Mouse (Mus musculus): ENCODE results near the gene Ldhal6b. TPM values are rescaled to one million over a fixed set of nuclear protein-coding genes. Genes with fewer than 3 reads are reported as not detected.

Gene Ldhal6b
- total RNA-seq, 2 experiments from 2014 or later: 0.81 to 1.3 TPM

DNA sequence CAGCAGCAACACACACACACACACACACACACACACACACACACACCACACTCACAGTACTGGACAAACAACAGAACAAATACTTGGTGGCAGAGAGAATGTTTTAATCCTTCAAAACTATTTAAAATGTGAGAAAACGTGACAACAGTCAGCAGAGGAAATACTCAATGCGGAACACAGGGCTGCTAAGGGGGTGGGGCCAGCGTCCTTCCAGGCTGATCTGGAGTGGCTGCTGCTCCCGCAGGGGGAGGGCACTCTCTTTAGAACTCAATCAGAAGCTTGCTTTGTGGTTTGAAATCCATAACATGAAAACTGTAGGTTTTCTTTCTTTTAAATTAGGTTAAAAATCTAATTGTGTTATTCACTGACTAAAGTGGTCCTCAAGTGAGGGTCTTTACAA, 3.3 kb upstream of the Ldhal6b start:
- Histone ChIP-seq H3K4me3 (no peak overlapping the region), H3K27ac (no peak overlapping the region)
- TF ChIP-seq CTCF (conservative IDR thresholded peaks at IDR 0.05): no peak
- DNase-seq (ENCODE audit: low spot score in 2 of 2): no peak

- H3K27ac ChIP-seq: no peak overlapping the region
- DNase-seq (ENCODE audit: low spot score in 2 of 2): no peak
- no peak overlapping the region for H3K4me3 ChIP-seq
- no peak for TF ChIP-seq CTCF (conservative IDR thresholded peaks at IDR 0.05)
Observed at GRCm38 (mm10) chr17:5419771-5420518, 1.4 kb upstream of the Ldhal6b start.

DNA sequence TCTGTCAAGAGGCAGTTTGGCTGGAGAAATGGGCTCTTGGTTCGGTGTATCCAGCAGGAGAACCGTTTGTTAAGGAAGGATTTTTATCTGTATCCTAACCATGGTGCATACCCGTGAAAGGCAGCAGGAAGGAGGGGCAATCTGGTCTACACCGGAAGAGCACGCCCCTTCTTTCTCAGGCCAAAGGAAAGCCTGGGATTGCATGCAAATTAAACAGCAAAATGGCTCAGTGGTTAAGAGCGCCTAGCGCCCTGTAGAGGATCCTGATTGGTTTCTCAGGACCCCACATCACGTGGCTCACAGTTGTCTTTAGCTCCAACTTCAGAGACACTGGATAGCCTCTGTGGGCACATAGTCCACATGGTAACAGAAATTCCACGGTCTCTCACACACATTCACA, 489 bp upstream of the Ldhal6b start:
- H3K27ac ChIP-seq: no peak overlapping the region
- no peak for DNase-seq (ENCODE audit: low spot score in 2 of 2)
- H3K4me3 ChIP-seq: no peak overlapping the region
- no peak for TF ChIP-seq CTCF (conservative IDR thresholded peaks at IDR 0.05)

- no peak for TF ChIP-seq CTCF (conservative IDR thresholded peaks at IDR 0.05)
Observed at GRCm38 (mm10) chr17:5416518-5416917, 2.0 kb downstream of the Ldhal6b start.

DNA sequence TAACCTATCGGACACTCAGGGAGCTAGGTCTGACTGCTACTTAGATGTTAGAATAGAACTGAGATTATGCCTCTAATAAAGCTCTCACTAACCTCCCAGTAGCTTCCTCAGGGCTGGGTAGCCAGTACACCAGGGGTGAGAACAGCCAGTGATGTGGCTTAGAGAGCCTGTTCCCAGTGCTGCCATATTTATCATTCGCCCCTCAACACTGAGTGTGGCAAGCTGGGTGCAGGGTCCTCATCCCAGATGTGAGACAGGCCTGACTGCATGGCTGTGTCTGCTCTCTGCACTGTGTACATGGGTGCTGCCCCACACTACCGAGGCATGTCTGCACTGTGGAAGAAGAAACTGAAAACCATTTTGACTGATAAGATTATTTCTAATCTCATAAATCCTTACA, 4.5 kb downstream of the Ldhal6b start:
- DNase-seq (ENCODE audit: low spot score in 2 of 2): no peak
- H3K27ac ChIP-seq: no peak overlapping the region
- H3K4me3 ChIP-seq: no peak overlapping the region
- no peak for TF ChIP-seq CTCF (conservative IDR thresholded peaks at IDR 0.05)

More at GRCm38 (mm10) chr17:5416518-5416917, 2.0 kb downstream of the Ldhal6b start:
- Histone ChIP-seq H3K27ac (no peak overlapping the region), H3K4me3 (no peak overlapping the region)
- no peak for DNase-seq (ENCODE audit: low spot score in 2 of 2)

DNA sequence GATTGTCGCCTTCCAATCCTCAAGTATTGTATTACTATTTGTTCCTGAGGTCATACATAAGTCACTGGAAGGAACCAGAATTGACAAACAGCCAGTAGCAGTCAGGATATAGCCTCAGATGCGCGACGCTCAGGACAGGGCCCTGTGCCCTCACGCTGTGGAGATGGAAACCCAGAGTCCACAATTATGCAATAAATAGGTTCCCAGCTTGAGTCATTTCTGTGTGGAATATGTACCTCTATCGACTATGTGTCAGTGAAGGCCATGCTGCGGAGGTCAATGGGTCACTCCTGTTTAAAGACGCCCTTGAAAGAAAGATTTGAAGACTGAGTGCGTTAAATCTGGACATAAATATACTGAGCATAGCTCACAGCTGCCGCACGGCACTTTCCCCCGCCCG, 5.2 kb downstream of the Ldhal6b start:
- Histone ChIP-seq H3K4me3 (no peak overlapping the region), H3K27ac (no peak overlapping the region)
- TF ChIP-seq CTCF (conservative IDR thresholded peaks at IDR 0.05): no peak
- DNase-seq (ENCODE audit: low spot score in 2 of 2): no peak

GRCm38 (mm10) chr17:5412740-5413139, 5.8 kb downstream of the Ldhal6b start:
- Histone ChIP-seq H3K4me3 (no peak overlapping the region), H3K27ac (no peak overlapping the region)
- no peak for DNase-seq (ENCODE audit: low spot score in 2 of 2)
- no peak for TF ChIP-seq CTCF (conservative IDR thresholded peaks at IDR 0.05)

GRCm38 (mm10) chr17:5412301-5412700, 6.3 kb downstream of the Ldhal6b start:
- H3K27ac ChIP-seq: no peak overlapping the region
- DNase-seq (ENCODE audit: low spot score in 2 of 2): no peak
- TF ChIP-seq CTCF (conservative IDR thresholded peaks at IDR 0.05): no peak
- H3K4me3 ChIP-seq: no peak overlapping the region

GRCm38 (mm10) chr17:5411205-5411604, 7.4 kb downstream of the Ldhal6b start:
- Histone ChIP-seq H3K4me3 (no peak overlapping the region), H3K27ac (no peak overlapping the region)
- TF ChIP-seq CTCF (conservative IDR thresholded peaks at IDR 0.05): no peak
- no peak for DNase-seq (ENCODE audit: low spot score in 2 of 2)

GRCm38 (mm10) chr17:5410336-5410735, 8.2 kb downstream of the Ldhal6b start:
- H3K27ac ChIP-seq: no peak overlapping the region
- no peak overlapping the region for H3K4me3 ChIP-seq
- no peak for TF ChIP-seq CTCF (conservative IDR thresholded peaks at IDR 0.05)
- DNase-seq (ENCODE audit: low spot score in 2 of 2): no peak

DNA sequence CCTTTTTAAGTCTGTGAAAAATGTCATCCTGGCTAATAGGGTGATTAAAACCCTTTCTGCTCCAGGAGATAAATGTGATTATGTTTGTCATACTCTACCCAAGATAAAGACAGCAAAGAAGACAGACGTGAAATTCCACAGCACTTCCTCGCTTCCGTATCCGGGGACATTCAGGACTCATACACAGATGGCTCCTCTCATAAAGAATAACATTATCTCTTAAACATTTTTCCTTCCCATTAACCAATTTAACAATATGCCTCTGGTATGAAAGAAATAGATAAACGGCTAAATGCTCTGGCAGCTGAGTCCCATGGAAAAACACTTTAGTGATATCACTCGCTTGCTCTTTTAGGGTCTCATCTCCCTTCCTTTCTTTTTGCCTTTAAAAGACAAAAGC, 11.5 kb downstream of the Ldhal6b start:
- no peak for DNase-seq (ENCODE audit: low spot score in 2 of 2)
- no peak overlapping the region for H3K4me3 ChIP-seq
- H3K27ac ChIP-seq: peak overlapping the region; percentile 12; the same call in 1 of the 2 replicates
- TF ChIP-seq CTCF (conservative IDR thresholded peaks at IDR 0.05): no peak

GRCm38 (mm10) chr17:5406566-5406965, 12.0 kb downstream of the Ldhal6b start:
- H3K27ac ChIP-seq: peak overlapping the region; percentile 12; the same call in 1 of the 2 replicates

GRCm38 (mm10) chr17:5403885-5404284, 14.7 kb downstream of the Ldhal6b start:
- TF ChIP-seq CTCF (conservative IDR thresholded peaks at IDR 0.05): no peak
- Histone ChIP-seq H3K4me3 (no peak overlapping the region), H3K27ac (no peak overlapping the region)
- no peak for DNase-seq (ENCODE audit: low spot score in 2 of 2)

More at GRCm38 (mm10) chr17:5406566-5406965, 12.0 kb downstream of the Ldhal6b start:
- no peak for DNase-seq (ENCODE audit: low spot score in 2 of 2)
- no peak for TF ChIP-seq CTCF (conservative IDR thresholded peaks at IDR 0.05)
- no peak overlapping the region for H3K4me3 ChIP-seq

GRCm38 (mm10) chr17:5402624-5403023, 15.9 kb downstream of the Ldhal6b start:
- TF ChIP-seq CTCF (conservative IDR thresholded peaks at IDR 0.05): peak; percentile 82
- Histone ChIP-seq H3K4me3 (no peak overlapping the region), H3K27ac (no peak overlapping the region)
- peak; percentile 68 to 69 for DNase-seq (ENCODE audit: low spot score in 2 of 2)
